Mouse (Mus musculus) telencephalon, adult 2 months (tissue): ENCODE results near the gene Galnt15.
"Not testable (repeated sequence)": the region's sequence is repeated elsewhere in the genome, so short reads cannot be mapped to it uniquely, and the experiment has no call there.

Source experiments
- DNase-seq: peaks from one replicate; pipeline ENCODE4 v3.0.0-alpha.2; 2011; ENCODE audit warnings: low read depth, low spot score

The Galnt15 gene

DNA sequence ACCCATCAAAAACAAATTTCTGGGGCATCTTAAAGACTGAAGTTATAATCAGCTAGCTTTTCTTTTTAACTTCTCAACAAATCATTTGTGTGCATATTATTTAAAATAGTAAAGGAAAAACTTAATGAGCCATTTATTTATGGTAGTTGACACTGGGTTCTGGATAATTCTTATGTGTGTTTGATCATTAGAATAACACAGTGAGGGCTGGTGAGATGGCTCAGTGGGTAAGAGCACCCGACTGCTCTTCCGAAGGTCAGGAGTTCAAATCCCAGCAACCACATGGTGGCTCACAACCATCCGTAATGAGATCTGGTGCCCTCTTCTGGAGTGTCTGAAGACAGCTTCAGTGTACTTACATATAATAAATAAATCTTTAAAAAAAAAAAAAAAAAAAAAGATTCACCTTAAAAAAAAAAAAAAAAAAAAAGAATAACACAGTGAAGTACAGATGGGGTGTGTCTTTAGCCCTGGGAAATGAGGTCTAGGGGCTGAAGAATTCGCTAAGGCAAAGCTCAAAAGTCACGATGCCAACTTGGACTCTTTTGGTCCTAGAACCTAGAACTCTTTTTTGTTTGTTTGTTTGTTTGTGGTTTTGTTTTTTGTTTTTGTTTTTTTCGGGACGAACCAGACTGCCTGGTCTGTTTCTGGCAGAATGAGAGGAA is 58.9 kb downstream of the Galnt15 start:
- DNase-seq, result not testable (repeated sequence)

DNA sequence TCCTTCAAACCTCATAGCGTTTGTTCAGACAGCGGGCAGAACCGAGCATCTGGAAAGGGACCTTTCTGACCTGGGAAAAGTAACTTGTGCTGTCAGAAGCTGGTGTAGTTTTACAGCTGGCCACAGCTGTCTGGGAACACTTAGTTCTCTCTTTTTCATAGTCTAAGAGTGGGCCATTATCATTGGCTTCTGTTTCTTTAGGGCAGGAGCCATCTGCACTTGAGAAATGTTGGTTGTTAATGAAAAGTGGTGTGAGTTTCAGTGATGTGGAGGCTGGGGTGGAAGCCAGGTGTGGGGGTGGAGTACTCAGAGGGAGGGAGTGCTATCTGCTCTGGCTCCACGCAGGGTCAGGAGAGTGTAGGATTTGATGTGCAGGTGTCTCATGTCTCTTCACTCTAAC is 62.3 kb downstream of the Galnt15 start:
- DNase-seq, result no peak

DNA sequence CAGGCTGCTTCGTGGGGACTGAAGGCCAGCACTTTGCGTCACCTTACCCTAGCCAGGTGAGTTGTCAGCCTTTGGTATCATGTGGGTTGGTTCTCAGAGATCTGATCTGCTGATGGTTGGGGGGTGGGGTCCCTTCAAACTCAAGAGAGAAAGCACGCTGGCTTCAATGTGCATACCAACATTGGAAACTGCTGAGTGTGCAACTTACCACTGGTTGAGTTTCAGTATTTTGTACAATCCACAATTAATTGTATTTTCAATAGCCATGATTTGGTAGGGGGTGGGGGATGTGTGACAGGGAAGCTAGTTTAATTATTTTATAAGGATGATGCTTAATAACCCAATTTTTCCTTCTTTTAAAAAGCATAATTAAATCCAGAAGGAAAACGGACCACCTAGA is 62.9 kb downstream of the Galnt15 start:
- no peak for DNase-seq

DNA sequence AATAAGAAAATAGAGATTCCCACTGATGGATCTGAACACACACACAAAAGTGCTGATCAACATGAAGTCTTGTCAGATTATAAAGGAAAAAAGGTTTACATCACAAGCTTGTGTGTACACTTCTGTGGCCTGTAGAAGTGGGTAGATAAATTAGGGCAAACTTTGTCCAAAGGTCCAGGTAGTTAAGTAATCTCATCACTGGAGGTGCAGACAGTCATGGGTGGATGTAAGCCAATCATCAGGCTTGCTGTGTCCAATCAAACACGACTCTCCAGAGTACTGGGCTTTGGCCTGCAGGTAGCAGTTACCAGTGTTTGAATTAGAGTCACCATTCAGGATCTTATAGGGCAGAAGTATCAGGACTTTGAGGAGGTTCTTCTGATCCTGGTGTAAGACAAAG is 64.2 kb downstream of the Galnt15 start:
- DNase-seq, result no peak

DNA sequence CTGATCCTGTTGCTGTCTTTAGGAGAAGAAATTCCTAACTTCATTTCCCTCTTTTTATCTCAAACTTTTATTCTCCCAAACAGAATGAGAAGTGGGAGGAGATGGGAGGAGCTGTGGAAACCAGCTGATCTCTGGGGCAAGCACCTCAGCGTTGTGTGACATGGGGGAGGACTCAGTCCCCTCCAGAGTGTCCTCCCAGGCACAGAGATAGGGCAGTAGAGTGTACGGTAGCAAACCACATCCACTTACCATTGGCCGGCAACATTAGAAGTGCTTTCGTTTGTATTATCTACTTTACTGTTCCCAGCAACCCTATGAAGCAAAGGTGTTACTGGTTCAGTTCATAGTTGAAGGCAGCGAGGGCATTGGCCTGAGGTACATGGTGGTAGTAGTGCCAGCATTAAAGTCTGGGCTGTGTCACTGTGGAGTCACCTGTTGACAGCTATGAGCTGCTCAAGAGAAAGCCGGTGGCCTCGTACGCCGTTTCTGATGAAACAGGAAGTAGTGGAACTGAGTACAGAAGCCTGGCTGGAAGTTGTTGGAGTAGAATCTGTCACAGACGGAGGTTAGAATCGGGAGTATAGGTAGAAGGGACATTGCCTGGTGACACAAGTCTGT is 64.8 kb downstream of the Galnt15 start:
- DNase-seq, result no peak

DNA sequence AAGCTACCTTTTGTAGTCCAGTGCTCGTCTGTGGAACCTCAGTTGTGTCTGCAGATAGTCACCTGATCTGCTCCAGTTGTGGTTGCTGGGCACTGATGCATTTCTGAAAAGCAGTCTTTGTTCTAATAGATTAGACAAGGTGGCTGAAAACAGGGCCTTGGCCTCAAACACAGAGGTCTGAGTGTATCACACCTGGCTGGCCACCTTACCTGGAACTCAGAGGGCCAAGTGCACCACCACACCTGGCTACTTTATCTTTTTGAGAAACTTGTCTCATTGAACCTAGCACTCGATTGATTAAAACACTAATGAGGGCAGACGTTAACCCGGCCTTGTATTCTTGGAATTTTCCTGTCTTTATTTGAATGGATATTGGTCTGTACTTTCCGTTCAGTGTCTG is 66.9 kb downstream of the Galnt15 start:
- DNase-seq, result no peak

DNA sequence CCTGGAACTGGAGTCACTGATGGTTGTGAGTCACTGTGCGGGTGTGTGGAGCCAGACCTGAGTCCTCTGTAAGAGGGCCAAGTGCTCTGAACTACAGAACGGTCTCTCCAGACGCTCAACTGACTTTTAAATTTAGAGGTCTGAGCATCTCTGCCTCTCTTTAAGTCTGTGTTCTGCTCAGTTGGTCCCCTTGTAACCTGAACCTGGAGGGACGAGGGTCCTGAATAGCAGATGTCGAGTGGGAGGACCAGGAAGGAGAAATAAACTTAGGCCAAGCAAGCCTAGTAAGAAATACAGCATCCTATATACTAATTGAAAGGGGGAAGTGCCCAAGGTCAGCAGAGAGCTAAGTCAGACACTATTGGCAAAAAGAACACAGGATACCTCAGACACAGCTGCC is 68.0 kb downstream of the Galnt15 start:
- no peak for DNase-seq

DNA sequence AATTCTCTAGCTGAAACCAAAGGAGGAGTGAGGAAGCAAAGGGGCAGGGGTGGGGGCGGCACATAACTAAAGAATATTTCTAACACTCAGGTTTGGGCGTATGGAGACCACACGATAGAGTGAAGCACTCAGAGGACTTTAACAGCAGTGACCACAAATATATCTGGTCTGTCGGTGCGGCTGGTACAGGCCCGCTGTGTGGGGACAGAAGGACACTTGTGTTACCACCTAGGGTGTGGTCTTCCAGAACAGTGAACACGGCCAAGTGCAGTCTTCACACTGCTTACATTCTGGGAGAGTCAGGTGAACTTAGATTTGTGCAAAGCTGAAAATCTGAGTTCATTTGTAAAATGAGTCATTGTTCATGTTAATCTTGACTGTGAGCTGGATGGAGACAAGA is 68.9 kb downstream of the Galnt15 start:
- no peak for DNase-seq

DNA sequence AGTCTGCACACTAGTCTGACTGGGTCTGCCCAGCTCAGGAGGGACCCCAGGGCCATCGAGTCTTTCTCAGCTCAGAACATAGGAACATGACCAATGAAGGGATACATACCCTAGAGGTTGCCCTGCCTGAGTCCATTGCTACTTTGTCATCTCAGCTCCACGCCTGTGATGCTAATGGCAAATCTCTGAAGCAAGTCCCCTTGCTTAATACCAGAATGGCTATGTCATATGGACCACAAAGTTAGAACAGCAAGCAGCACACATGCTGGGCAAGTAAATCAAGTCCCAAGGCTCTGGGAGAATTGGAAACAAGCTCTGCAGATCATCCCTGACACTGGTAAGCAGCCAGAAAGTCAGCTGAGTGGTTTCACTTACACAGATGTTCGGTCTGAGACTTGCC is 70.2 kb downstream of the Galnt15 start:
- no peak for DNase-seq

DNA sequence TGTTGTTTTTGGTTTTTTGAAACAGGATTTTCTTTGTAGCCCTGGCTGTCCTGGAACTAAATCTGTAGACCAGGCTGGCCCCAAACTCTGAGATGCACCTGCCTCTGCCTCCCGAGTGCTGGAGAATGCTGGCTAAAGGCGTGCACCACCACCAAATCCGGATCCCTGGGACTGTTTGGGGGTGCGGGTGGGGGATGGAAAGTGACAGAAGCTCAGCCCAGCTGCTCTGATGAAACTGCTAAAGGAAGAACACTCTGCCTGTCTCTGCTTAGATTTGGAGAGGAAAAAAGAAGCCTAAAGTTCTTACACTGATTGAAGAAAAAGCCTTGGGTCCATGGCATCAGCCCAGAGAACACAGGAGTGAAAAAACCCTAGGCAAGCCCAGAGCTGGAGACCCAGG is 74.8 kb downstream of the Galnt15 start:
- DNase-seq, result no peak

DNA sequence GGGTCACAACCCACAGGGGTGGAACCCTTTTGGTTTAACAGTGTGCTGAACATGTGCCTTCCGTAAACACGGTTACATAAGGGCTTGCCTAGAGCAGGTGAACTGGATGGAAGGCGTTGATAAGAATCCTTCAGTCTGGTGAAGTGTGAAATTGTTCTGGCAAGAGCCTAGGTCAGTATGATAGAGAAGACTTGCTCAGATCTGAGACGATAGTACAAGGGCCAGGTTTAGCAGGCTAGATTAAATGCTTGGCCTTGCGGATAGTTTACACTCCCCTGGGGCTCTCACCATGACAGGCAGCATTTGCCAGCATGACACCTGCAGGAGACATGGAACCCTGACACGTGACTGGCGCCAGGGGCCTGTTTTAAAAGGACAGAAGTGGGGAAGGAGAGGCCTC is 76.9 kb downstream of the Galnt15 start:
- no peak for DNase-seq

DNA sequence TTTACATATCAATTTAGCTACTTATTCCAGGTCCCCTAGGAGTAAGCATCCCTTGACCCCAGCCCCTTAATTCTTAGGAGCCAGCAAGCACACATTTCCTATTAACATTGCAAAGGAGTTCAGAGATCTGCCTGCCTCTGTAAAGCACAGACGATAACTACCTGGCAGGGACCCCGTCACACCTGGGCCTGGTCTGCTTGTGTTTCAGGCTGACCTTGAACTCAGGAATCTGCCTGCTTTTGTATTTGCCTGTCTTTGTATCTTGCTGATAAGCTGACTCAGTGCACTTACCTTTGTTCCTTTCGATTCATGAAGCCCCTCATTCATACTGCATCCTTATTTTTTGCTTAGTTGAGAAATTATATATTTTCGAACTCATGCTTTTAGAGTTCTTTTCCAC is 78.1 kb downstream of the Galnt15 start:
- DNase-seq, result no peak
